Mouse (Mus musculus) liver, embryonic 14.5 days (tissue): ENCODE measurements around the gene Mindy4.

ENCODE experiments used
- CTCF ChIP-seq: IDR thresholded peaks from 2 replicates; pipeline ENCODE4 v1.5.1; 2016; ENCODE audit warnings: antibody characterized with exemption, low read depth, control low read depth
- EP300 ChIP-seq: IDR thresholded peaks from 2 replicates; pipeline ENCODE4 v1.6.1; 2016; ENCODE audit warnings: antibody characterized with exemption, low read depth

- TF ChIP-seq EP300 (peak; percentile 67), CTCF (peak; percentile 40; the same call in 1 of the 2 replicates)
These were observed 117.7 kb downstream of the Mindy4 start for GRCm38 (mm10) chr6:55320894-55321293.
